Mouse (Mus musculus) forebrain, embryonic 10.5 days (tissue): Measurements from ENCODE around the gene Stk35. TPM values are rescaled to one million over a fixed set of nuclear protein-coding genes. Genes with fewer than 3 reads are reported as not detected.
A peak's percentile ranks its signal among the peaks of the same experiment; 100 is the strongest.
"Not testable (repeated sequence)": the region's sequence is repeated elsewhere in the genome, so short reads cannot be mapped to it uniquely, and the experiment has no call there.

ENCODE experiments used
- DNase-seq: peaks from one replicate; pipeline ENCODE4 v3.0.0-alpha.2; 2017; ENCODE audit warnings: low spot score; ENCODE audit errors: extremely low spot score
- H3K27ac ChIP-seq: fragments of 300-500 bp; sonication (generic); 2 replicates; pipeline ENCODE4 v1.5.1; 2016; ENCODE audit warnings: mild to moderate bottlenecking
- H3K27me3 ChIP-seq: fragments of 300-500 bp; sonication (generic); 2 replicates; pipeline ENCODE4 v1.6.1; 2016; ENCODE audit warnings: mild to moderate bottlenecking; ENCODE audit not compliant: poor library complexity, severe bottlenecking
- H3K36me3 ChIP-seq: fragments of 300-500 bp; sonication (generic); replicated peaks from 2 replicates; pipeline ENCODE4 v1.6.1; 2016; ENCODE audit warnings: mild to moderate bottlenecking, moderate library complexity
- H3K4me1 ChIP-seq: fragments of 300-500 bp; sonication (generic); 2 replicates; pipeline ENCODE4 v1.6.1; 2016
- H3K4me3 ChIP-seq: fragments of 300-500 bp; sonication (generic); 2 replicates; pipeline ENCODE4 v1.5.1; 2016; ENCODE audit warnings: mild to moderate bottlenecking, moderate library complexity
- H3K9me3 ChIP-seq: fragments of 300-500 bp; sonication (generic); 2 replicates; pipeline ENCODE4 v1.6.1; 2016; ENCODE audit warnings: mild to moderate bottlenecking, moderate library complexity
- WGBS: fragments of 180-500 bp; shearing (Covaris S2); methylation state at CpG from one replicate; pipeline ENCODE4 v1.1.7; 2016; 5-methylcytosine and 5-hydroxymethylcytosine counted together
- polyA plus RNA-seq: library from polyadenylated mRNA; unstranded; fragments of >200 nt; fragmentation: Nextera tagmentation; extraction: Ambion mirVana; gene quantifications from 2 replicates; pipeline ENCODE4 v1.2.1, GENCODE M21; 2016

The Stk35 gene
- polyA plus RNA-seq, 1 experiment from 2014 or later: 13.8 TPM

GRCm38 (mm10) chr2:129846501-129846900 lies 46.2 kb downstream of the Stk35 start:
- no peak for DNase-seq
- 97% methylated on average over 2 of the region's 2 CpGs for WGBS
- Histone ChIP-seq H3K9me3 (no peaks in the 10 kb centered on the region), H3K4me1 (no peaks in the 10 kb centered on the region), H3K27ac (no peak overlapping the region), H3K27me3 (no peaks in the 10 kb centered on the region), H3K4me3 (no peak overlapping the region), H3K36me3 (no peaks in the 10 kb centered on the region)

- not testable (repeated sequence) for H3K4me3 ChIP-seq, H3K36me3 ChIP-seq, H3K4me1 ChIP-seq, H3K9me3 ChIP-seq, DNase-seq, H3K27me3 ChIP-seq, H3K27ac ChIP-seq
- 91% methylated on average over 3 of the region's 3 CpGs for WGBS
Measured at GRCm38 (mm10) chr2:129849078-129849477, 48.8 kb downstream of the Stk35 start.

- Histone ChIP-seq H3K36me3 (no peaks in the 10 kb centered on the region), H3K4me1 (no peaks in the 10 kb centered on the region), H3K27me3 (no peaks in the 10 kb centered on the region), H3K27ac (no peak overlapping the region), H3K9me3 (no peaks in the 10 kb centered on the region), H3K4me3 (no peak overlapping the region)
- 90% methylated on average over 4 of the region's 4 CpGs for WGBS
- DNase-seq: no peak
Measured at GRCm38 (mm10) chr2:129851512-129851911, 51.2 kb downstream of the Stk35 start.

GRCm38 (mm10) chr2:129863256-129863655 lies 62.9 kb downstream of the Stk35 start:
- H3K4me3 ChIP-seq: no peak overlapping the region
- no peak overlapping the region for H3K27ac ChIP-seq
- no peaks in the 10 kb centered on the region for H3K27me3 ChIP-seq
- DNase-seq: no peak
- H3K36me3 ChIP-seq: no peaks in the 10 kb centered on the region
- no peaks in the 10 kb centered on the region for H3K9me3 ChIP-seq
- 86% methylated on average over 5 of the region's 5 CpGs for WGBS
- H3K4me1 ChIP-seq: no peaks in the 10 kb centered on the region

DNA sequence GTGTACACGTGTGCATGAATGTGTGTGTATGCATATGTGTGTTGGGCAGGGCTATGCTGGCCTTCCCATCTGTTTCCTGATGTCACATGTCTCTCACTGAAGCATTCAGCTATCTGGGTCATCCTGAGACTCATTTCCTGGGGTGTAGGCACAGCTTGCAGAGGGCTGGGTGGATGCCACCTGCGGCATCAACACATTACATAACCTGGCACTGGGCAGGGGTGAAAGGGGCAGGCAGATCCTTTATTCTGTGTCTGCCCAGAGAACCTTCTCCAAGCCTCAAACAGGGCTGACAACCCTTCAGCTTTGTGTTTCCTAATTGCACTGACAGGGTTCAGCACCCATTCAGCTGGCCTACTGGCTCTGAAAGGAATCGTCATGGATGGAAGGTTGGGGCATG lies 64.6 kb downstream of the Stk35 start:
- H3K4me3 ChIP-seq: no peak overlapping the region
- H3K4me1 ChIP-seq: no peaks in the 10 kb centered on the region
- no peaks in the 10 kb centered on the region for H3K9me3 ChIP-seq
- no peak overlapping the region for H3K27ac ChIP-seq
- no peak for DNase-seq
- no peaks in the 10 kb centered on the region for H3K27me3 ChIP-seq
- WGBS: 88% methylated on average over 3 of the region's 3 CpGs
- H3K36me3 ChIP-seq: no peaks in the 10 kb centered on the region

- peaks cover 9% of the 10 kb centered on the region for H3K4me1 ChIP-seq
- no peak overlapping the region for H3K27ac ChIP-seq
- H3K9me3 ChIP-seq: no peaks in the 10 kb centered on the region
- H3K4me3 ChIP-seq: no peak overlapping the region
- WGBS: 92% methylated on average over 5 of the region's 5 CpGs
- DNase-seq: no peak
- H3K36me3 ChIP-seq: no peaks in the 10 kb centered on the region
- no peaks in the 10 kb centered on the region for H3K27me3 ChIP-seq
Measured at GRCm38 (mm10) chr2:129869151-129869550, 68.8 kb downstream of the Stk35 start.

DNA sequence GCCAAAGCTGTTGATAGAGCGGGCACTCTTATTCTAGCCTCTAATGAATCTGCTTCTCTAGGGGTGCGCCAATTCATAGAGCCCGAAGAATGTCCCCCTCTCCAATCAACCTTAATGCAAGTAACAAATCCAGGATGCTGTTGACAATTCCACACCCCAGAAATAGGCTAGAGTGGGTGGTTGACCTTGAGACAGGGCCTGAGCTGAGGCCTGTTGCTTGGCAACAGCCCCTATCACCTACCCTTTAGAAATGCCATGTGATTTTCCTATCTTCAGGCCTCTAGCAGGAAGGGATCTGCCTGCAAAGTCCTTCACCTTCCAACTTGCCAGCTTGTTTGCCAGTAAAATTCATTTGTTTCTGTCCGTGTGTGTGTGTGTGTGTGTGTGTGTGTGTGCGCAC lies 70.9 kb downstream of the Stk35 start:
- peaks cover 14% of the 10 kb centered on the region for H3K4me1 ChIP-seq
- WGBS: 92% methylated on average over 5 of the region's 5 CpGs

GRCm38 (mm10) chr2:129872071-129872470 lies 71.8 kb downstream of the Stk35 start:
- peaks cover 14% of the 10 kb centered on the region for H3K4me1 ChIP-seq

More for the DNA sequence above, 70.9 kb downstream of the Stk35 start:
- Histone ChIP-seq H3K27me3 (no peaks in the 10 kb centered on the region), H3K4me3 (no peak overlapping the region), H3K27ac (no peak overlapping the region), H3K36me3 (no peaks in the 10 kb centered on the region), H3K9me3 (no peaks in the 10 kb centered on the region)
- DNase-seq: no peak

DNA sequence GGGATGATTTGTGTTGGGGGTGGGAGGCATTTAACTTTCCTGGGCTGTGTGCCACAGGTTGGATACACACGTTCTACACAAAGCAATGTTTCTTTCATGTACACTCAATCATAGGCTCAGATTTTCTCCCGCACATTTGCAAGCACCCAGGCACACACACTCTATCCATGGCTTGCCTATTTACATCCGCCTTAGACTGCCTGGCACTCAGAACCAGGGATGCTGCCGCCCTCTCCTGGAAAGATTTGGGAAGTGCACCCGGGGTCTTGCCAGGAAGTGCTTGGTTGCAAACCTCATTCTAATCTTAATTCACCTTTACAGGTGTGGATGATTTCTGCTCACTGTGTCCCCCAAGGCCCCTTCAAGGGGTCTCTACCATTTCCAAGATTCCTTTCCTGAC lies 73.2 kb downstream of the Stk35 start:
- whole genome bisulfite sequencing: 8% methylated on average over 5 of the region's 5 CpGs
- Histone ChIP-seq H3K27me3 (no peaks in the 10 kb centered on the region), H3K27ac (no peak overlapping the region), H3K4me1 (peaks cover 14% of the 10 kb centered on the region), H3K4me3 (no peak overlapping the region), H3K9me3 (no peaks in the 10 kb centered on the region), H3K36me3 (no peaks in the 10 kb centered on the region)
- DNase-seq: peak; percentile 79

More at GRCm38 (mm10) chr2:129872071-129872470, 71.8 kb downstream of the Stk35 start:
- no peaks in the 10 kb centered on the region for H3K36me3 ChIP-seq
- no peak overlapping the region for H3K27ac ChIP-seq
- 85% methylated on average over 7 of the region's 7 CpGs for WGBS
- H3K27me3 ChIP-seq: no peaks in the 10 kb centered on the region
- no peak overlapping the region for H3K4me3 ChIP-seq
- H3K9me3 ChIP-seq: no peaks in the 10 kb centered on the region
- no peak for DNase-seq

DNA sequence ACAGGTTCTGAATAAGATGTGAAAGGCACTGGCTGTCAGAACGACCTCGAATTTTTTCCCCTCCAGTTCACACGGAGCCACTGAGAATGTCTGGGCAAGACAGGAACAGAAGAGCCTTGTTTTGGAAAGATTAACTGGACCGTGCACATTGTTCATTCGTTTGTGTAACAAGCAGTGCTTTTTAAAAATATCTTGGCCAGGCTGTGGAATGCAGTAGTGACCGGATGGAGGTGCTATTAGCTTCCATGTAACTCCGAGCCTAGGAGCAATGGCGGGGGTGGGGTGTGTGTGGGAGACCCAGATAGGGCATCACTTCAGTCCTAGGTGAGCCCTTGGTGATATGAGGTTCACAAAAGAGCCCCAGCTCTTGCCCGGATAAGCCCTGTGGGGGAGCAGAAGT lies 73.8 kb downstream of the Stk35 start:
- Histone ChIP-seq H3K27ac (no peak overlapping the region), H3K4me1 (peaks cover 14% of the 10 kb centered on the region), H3K4me3 (no peak overlapping the region), H3K27me3 (no peaks in the 10 kb centered on the region), H3K9me3 (no peaks in the 10 kb centered on the region), H3K36me3 (no peaks in the 10 kb centered on the region)
- 57% methylated on average over 9 of the region's 9 CpGs for WGBS
- DNase-seq: peak; percentile 13

- H3K9me3 ChIP-seq: no peaks in the 10 kb centered on the region
- H3K27ac ChIP-seq: no peak overlapping the region
- no peak overlapping the region for H3K4me3 ChIP-seq
- no peaks in the 10 kb centered on the region for H3K36me3 ChIP-seq
- 84% methylated on average over 10 of the region's 10 CpGs for WGBS
- DNase-seq: no peak
- H3K4me1 ChIP-seq: peaks cover 14% of the 10 kb centered on the region
- no peaks in the 10 kb centered on the region for H3K27me3 ChIP-seq
Measured at GRCm38 (mm10) chr2:129874509-129875095, 74.3 kb downstream of the Stk35 start.

GRCm38 (mm10) chr2:129876935-129877334 lies 76.6 kb downstream of the Stk35 start:
- Histone ChIP-seq H3K36me3 (no peaks in the 10 kb centered on the region), H3K9me3 (no peaks in the 10 kb centered on the region), H3K4me1 (peaks cover 14% of the 10 kb centered on the region), H3K27ac (no peak overlapping the region), H3K27me3 (no peaks in the 10 kb centered on the region), H3K4me3 (no peak overlapping the region)
- no peak for DNase-seq

DNA sequence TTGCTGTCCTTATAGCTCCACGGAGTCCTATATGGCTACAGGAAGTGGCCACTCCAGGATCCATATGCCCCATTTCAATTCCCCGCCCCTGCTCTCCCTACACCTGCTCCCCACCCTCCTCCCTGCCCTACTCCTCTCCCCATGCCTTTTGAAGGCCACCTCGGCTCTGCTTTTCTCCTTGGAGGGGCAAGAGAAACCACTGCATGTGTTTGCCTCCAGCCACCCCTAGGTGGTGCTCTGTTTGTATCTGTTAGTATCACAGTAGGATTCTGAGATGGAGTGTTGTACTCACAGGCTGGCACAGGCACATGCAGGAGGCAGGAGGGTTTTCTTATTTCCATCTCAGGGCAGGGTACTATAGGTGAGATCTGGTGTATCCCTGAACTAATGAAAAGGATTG lies 79.5 kb downstream of the Stk35 start:
- H3K4me1 ChIP-seq: no peaks in the 10 kb centered on the region
- H3K27ac ChIP-seq: no peak overlapping the region
- WGBS: 48% methylated on average over 3 of the region's 3 CpGs
- H3K36me3 ChIP-seq: no peaks in the 10 kb centered on the region
- no peak overlapping the region for H3K4me3 ChIP-seq
- no peaks in the 10 kb centered on the region for H3K9me3 ChIP-seq
- no peaks in the 10 kb centered on the region for H3K27me3 ChIP-seq
- peak; percentile 39 for DNase-seq

GRCm38 (mm10) chr2:129880226-129880625 lies 79.9 kb downstream of the Stk35 start:
- H3K4me3 ChIP-seq: no peak overlapping the region
- 88% methylated on average over 7 of the region's 7 CpGs for WGBS
- H3K9me3 ChIP-seq: no peaks in the 10 kb centered on the region
- no peak for DNase-seq
- no peak overlapping the region for H3K27ac ChIP-seq
- no peaks in the 10 kb centered on the region for H3K36me3 ChIP-seq
- H3K27me3 ChIP-seq: no peaks in the 10 kb centered on the region
- no peaks in the 10 kb centered on the region for H3K4me1 ChIP-seq
